Mouse (Mus musculus) left cerebral cortex, adult 2 months (tissue): ENCODE data around the gene Slc25a15. TPM values are rescaled to one million over a fixed set of nuclear protein-coding genes. Genes with fewer than 3 reads are reported as not detected.

Experiments
- DNase-seq, 2 experiments: peaks; one replicate each; pipeline ENCODE4 v3.0.0; 2021 to 2022; ENCODE audit warnings: low spot score in 2 of 2, mixed read lengths in 1 of 2; ENCODE audit errors: extremely low spot score in 1 of 2
- H3K27ac ChIP-seq: fragments of 200-600 bp; 2 replicates; pipeline ENCODE4 v1.8.1; 2022
- H3K4me3 ChIP-seq: fragments of 200-600 bp; 2 replicates; pipeline ENCODE4 v1.8.1; 2022
- CTCF ChIP-seq: fragments of 200-600 bp; IDR thresholded peaks from 2 replicates; pipeline ENCODE4 v1.8.1; 2022; ENCODE audit warnings: antibody characterized with exemption, mild to moderate bottlenecking, moderate library complexity
- intact Hi-C: fragments of 180-260 bp; cut with DNase I; formaldehyde crosslinking; loops from one replicate; pipeline ENCODE4 v1.15.1; 2025
- long read RNA-seq, 2 experiments: library from polyadenylated mRNA; stranded (forward); transcript quantifications; one replicate each; pipeline ENCODE4 v2.0.0; 2021; ENCODE audit warnings: borderline mapping rate in 2 of 2
- total RNA-seq, 2 experiments: library from RNA; stranded (reverse); gene quantifications; 2 replicates each; pipeline ENCODE4 v1.2.3; 2021

Gene Slc25a15
- 10 to 100 TPM; 11.9 TPM for total RNA-seq
- long read RNA-seq, experiment 1, transcript Slc25a15-201 (7 exons, 3,430 nt), result major isoform, 11 of 19 reads
- long read RNA-seq, experiment 1, partial matches to known transcripts, result 3 of 19 reads
- long read RNA-seq, experiment 1, other reads (novel, unspliced or antisense), result 5 of 19 reads
- long read RNA-seq, experiment 2, transcript Slc25a15-201 (7 exons, 3,430 nt), result major isoform, 13 of 17 reads
- long read RNA-seq, experiment 2, partial matches to known transcripts, result 1 of 17 reads
- long read RNA-seq, experiment 2, other reads (novel, unspliced or antisense), result 3 of 17 reads

GRCm38 (mm10) chr8:22398142-22398951 lies at the start of gene Slc25a15:
Gene Slc25a15 (minus strand): TSS chr8:22398597.
- intact Hi-C loops, result loop anchor here (1.0 to 10.0 kb wide), 4 partner anchors 13 to 404 kb away; partner anchors contain the start of genes Alg11, Atp7b, Mrps31 and Vps36
- TF ChIP-seq CTCF, result no peak
- peak; percentile 82 to 87 for DNase-seq
- Histone ChIP-seq H3K4me3 (peak within 1 kb of the TSS; percentile 84), H3K27ac (peak within 1 kb of the TSS; percentile 80)

- peak overlapping the region; percentile 69; the same call in 1 of the 2 replicates for H3K27ac ChIP-seq
- no peak for DNase-seq
- TF ChIP-seq CTCF, result no peak
- intact Hi-C loops, result loop anchor here (1.0 kb wide), 2 partner anchors 14 to 220 kb away; partner anchors contain the start of genes Slc25a15 and Vps36
- peak overlapping the region; percentile 56 for H3K4me3 ChIP-seq
These were observed 13.6 kb upstream of the Slc25a15 start for GRCm38 (mm10) chr8:22411971-22412370.

DNA sequence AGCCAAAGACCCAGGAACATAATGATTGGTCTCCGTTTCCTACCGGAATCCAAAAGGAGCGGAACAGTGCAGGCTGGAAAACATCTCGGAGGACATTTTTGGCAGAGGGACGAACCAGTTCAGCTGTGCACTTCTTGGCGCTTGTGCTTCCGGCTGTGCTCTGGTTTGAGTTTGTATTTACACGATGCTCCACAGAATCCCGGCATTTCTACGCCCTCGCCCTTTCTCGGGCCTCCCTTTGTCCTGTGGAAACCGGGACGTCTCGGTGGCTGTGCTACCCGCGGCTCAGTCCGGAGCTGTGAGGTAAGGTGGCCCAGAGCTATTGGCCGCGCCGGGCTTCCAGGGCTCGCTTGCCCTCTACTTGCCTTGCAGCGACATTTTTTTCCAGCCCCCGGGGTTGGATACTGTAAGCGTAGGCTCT lies 12.9 kb upstream of the Slc25a15 start, which contains the start of gene Mrps31:
TSS of gene Mrps31 (plus strand) at position 80 of the 421 bp plus-strand sequence.
- peak within 1 kb of the TSS; percentile 56 for H3K4me3 ChIP-seq
- peak within 1 kb of the TSS; percentile 69 for H3K27ac ChIP-seq
- DNase-seq, result peak; percentile 82
- no peak; the same call in none of the 2 replicates for TF ChIP-seq CTCF
- intact Hi-C loops, result loop anchor here (1.0 kb wide), 2 partner anchors 13 to 219 kb away; partner anchors contain the start of genes Slc25a15 and Vps36

GRCm38 (mm10) chr8:22410688-22411281 lies 12.4 kb upstream of the Slc25a15 start:
- intact Hi-C loops, result loop anchor here (1.0 kb wide), 2 partner anchors 12 to 218 kb away; partner anchors contain the start of genes Slc25a15 and Vps36

DNA sequence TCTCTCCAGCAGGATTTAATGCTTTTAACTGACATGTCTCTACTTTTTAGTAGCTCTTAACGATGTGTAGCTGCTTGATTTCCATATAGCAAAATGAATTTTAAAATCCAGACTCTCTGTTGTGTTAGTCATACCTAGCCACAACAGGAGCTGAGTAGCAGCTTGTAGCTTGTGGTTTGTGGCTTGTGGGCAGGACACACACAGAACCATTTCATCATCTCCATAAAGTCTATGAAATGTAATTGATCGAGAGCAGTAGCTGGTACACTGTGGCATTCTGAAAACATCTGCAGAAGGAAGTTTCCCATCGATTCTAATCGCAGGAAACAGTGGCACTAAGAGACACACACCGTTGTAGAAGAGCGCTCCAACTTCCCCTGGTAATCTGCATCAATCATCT lies 7.3 kb upstream of the Slc25a15 start:
- no peak overlapping the region for H3K4me3 ChIP-seq
- TF ChIP-seq CTCF, result no peak
- intact Hi-C loops, result no loop called here
- DNase-seq, result no peak
- H3K27ac ChIP-seq, result no peak overlapping the region

More at GRCm38 (mm10) chr8:22410688-22411281, 12.4 kb upstream of the Slc25a15 start:
- Histone ChIP-seq H3K4me3 (peak overlapping the region; percentile 56), H3K27ac (peak overlapping the region; percentile 69)
- no peak for TF ChIP-seq CTCF
- DNase-seq, result no peak

DNA sequence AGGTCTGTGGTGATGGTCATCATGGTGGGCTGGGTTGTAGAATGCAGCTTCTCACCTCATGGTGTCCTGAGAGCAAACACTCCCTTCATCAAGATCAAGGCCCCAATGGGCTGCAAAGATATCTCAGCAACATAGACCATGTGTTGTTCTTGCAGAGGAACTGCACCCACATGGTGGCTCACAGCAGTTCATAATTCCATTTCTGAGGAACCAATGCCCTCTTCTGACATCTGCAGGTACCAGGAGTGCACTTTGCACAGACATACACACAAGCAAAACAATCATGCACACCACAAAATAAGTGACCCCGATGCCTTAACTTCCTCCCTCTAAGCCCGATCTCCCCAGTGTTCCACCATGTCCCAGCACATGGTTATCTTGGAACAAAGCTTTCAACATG lies 4.8 kb upstream of the Slc25a15 start:
- Histone ChIP-seq H3K27ac (no peak overlapping the region), H3K4me3 (no peak overlapping the region)
- no peak for TF ChIP-seq CTCF
- DNase-seq, result no peak
- intact Hi-C loops, result no loop called here

DNA sequence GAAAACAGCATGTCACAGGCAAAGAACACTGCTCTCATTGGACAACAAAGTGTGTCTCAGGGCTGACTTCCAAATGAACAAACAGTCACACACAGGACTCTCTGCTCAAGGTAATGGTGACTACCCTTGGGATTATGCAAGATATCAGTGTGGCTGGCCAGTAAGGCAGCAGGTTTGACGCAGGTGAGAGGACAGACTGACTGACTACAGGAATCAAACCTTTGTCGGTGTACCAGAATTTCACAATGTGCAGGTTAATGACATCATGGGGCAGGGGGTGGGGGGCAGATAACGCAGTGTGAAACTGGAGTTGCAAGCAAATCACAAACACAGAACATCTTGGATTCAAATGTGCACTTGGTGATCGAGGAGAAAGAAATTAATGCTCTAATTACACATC lies 2.2 kb upstream of the Slc25a15 start:
- intact Hi-C loops, result no loop called here
- H3K4me3 ChIP-seq, result no peak overlapping the region
- no peak for DNase-seq
- no peak overlapping the region for H3K27ac ChIP-seq
- TF ChIP-seq CTCF, result no peak

DNA sequence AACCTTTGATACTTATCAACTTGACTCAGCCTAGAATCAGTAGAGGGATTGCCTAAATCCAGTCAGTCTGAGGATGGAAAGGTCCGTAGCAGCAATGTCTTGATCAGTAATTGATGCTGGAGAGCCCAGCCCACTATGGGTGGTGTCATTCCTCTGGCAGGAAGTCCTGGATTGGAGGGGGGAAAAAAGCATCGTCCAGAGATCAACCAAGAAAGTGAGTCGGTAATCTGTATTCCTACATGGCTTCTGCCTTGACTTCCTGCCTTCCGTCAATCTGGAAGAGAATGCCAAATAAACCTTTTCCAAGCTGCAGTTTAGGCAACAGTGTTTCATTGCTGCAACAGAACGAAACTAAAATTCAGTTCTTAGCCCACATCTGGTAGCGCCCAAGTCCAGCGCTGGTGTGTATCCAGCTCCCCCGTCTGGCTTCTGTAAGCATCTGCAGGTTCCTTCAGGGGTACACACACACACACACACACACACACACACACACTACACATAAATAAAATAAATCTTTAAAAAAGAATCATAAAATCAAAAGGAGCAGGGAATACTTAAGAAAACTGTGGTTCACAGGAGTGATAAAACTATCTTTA lies 986 bp upstream of the Slc25a15 start:
- DNase-seq, result no peak
- no peak for TF ChIP-seq CTCF
- intact Hi-C loops, result loop anchor here (2.0 to 10.0 kb wide), 3 partner anchors 207 to 405 kb away; partner anchors contain the start of genes Alg11, Atp7b and Vps36
- H3K4me3 ChIP-seq, result peak overlapping the region; percentile 84
- H3K27ac ChIP-seq, result peak overlapping the region; percentile 80

DNA sequence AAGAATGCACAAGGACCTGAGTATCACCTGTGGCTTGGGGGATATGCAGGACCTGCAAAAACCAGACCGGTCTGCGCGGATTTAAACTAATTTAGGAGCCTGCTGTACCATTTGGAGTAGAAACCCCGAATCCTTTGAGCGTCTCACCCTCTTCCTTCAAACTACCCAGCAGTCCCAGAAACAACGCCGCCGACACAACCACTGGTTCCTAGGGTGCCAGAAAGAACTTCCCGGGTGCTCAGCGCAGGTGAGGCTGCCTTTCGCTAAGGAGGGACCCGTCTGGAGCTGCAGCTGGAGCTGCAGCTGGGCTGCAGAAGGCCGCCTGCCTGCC lies 621 bp downstream of the Slc25a15 start:
- intact Hi-C loops, result loop anchor here (1.0 to 10.0 kb wide), 4 partner anchors 14 to 403 kb away; partner anchors contain the start of genes Alg11, Atp7b, Mrps31 and Vps36
- DNase-seq, result no peak
- H3K4me3 ChIP-seq, result peak overlapping the region; percentile 84
- TF ChIP-seq CTCF, result no peak
- H3K27ac ChIP-seq, result peak overlapping the region; percentile 80

GRCm38 (mm10) chr8:22395256-22395655 lies 3.1 kb downstream of the Slc25a15 start:
- Histone ChIP-seq H3K4me3 (no peak overlapping the region), H3K27ac (no peak overlapping the region)
- DNase-seq, result no peak
- no peak for TF ChIP-seq CTCF
- intact Hi-C loops, result loop anchor here (5.0 to 10.0 kb wide), 2 partner anchors 333 to 400 kb away; partner anchors contain the start of genes Alg11 and Atp7b

DNA sequence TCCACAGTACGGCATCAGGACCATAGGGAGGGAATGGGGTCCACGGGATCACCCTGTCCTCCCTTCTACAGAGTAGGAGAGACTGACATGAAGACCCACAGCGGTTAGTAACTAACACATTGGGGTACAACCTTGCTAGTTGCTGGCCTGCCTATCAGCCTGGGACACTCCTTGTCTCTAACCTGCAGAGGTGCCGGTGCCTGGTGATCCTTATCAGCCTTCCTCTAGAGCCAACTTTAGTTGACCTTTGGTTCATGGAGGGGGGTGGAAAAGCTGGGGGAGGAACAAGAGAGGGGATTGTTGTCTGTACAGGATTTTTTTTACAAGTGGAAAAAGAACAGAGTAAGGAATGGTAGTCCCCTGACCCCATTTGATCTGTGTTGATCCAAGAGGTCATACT lies 3.9 kb downstream of the Slc25a15 start:
- Histone ChIP-seq H3K4me3 (no peak overlapping the region), H3K27ac (no peak overlapping the region)
- TF ChIP-seq CTCF, result no peak
- intact Hi-C loops, result loop anchor here (10.0 kb wide), 1 partner anchor 400 kb away; no protein-coding TSS in a partner anchor
- no peak for DNase-seq
